Comparison of ENCODE assay signal across 16 mouse cellular contexts in genomic region chr3:87401321-87401720, GRCm38 (mm10). TPM values are rescaled to one million over a fixed set of nuclear protein-coding genes. Genes with fewer than 3 reads are reported as not detected.
A peak's percentile ranks its signal among the peaks of the same experiment; 100 is the strongest.
DNase-seq lines count a peak whose midpoint lies in the region; ATAC-seq and TF ChIP-seq lines count a peak whose summit lies in the region.
"Had no signal": no experiment of that assay in that cellular context is flagged by ENCODE, and none has a peak within 500 bp of the region (broad histone marks: within the 10 kb centered on the region; RNA-seq: fewer than 3 reads in every experiment).

No protein-coding gene starts in this region.

- H3K9me3 ChIP-seq in kidney, embryonic 16.5 days (ENCODE audit: low read length) = no peaks in the 10 kb centered on the region
- no peaks in the 10 kb centered on the region for H3K9me3 ChIP-seq in megakaryocyte, embryonic 14.5 days
- H3K9me3 ChIP-seq in midbrain, embryonic 14.5 days (ENCODE audit: control insufficient read depth, low read length) = no peaks in the 10 kb centered on the region

- ATAC-seq in kidney, embryonic 16.5 days (ENCODE audit: low FRiP score, low TSS enrichment) = no peak
- no peak for ATAC-seq in midbrain, embryonic 14.5 days (ENCODE audit: low FRiP score, low TSS enrichment)
- ATAC-seq: inflammation-experienced regulatory T-cells, adult 6 months had no signal

- no peak for DNase-seq in kidney, postnatal 25 days
- DNase-seq in thymus, adult 18-20 months = peak; percentile 15 to 35
- no peak for DNase-seq in frontal cortex, postnatal 10 days (ENCODE audit: low spot score in 2 of 2)
- DNase-seq in midbrain, embryonic 14.5 days = no peak
- no peak for DNase-seq in layer of hippocampus, adult 8-10 months (ENCODE audit: low spot score in 2 of 2)
- DNase-seq: cerebellum, postnatal 10 days; layer of hippocampus, postnatal 36 days; right cerebral cortex, postnatal 14 days had no signal

- H3K36me3 ChIP-seq in kidney, embryonic 16.5 days (ENCODE audit: insufficient read depth, low read length) = no peaks in the 10 kb centered on the region
- no peaks in the 10 kb centered on the region for H3K36me3 ChIP-seq in megakaryocyte, embryonic 14.5 days (replicated peaks; ENCODE audit: low read length)
- H3K36me3 ChIP-seq in midbrain, embryonic 14.5 days (ENCODE audit: control insufficient read depth, insufficient read depth, low read length) = no peaks in the 10 kb centered on the region

- no peak overlapping the region for H3K4me3 ChIP-seq in kidney, embryonic 16.5 days (ENCODE audit: low read length)
- H3K4me3 ChIP-seq in bone marrow macrophage, adult 2 months (ENCODE audit: insufficient read depth, low read length) = no peak overlapping the region
- H3K4me3 ChIP-seq in megakaryocyte, embryonic 14.5 days (replicated peaks) = peak overlapping the region; percentile 78
- H3K4me3 ChIP-seq in midbrain, embryonic 14.5 days (replicated peaks; ENCODE audit: low read depth, low read length) = no peak overlapping the region

- TF ChIP-seq POLR2A in bone marrow macrophage, adult 2 months (IDR thresholded peaks at IDR 0.05; ENCODE audit: borderline replicate concordance, low read depth, low read length) = no peak

- no peaks in the 10 kb centered on the region for H3K4me1 ChIP-seq in kidney, embryonic 16.5 days (ENCODE audit: insufficient read depth, low read length)
- H3K4me1 ChIP-seq in bone marrow macrophage, adult 2 months (ENCODE audit: control insufficient read depth, insufficient read depth, low read length) = peaks cover 30% of the 10 kb centered on the region
- H3K4me1 ChIP-seq in megakaryocyte, embryonic 14.5 days = peaks cover 4% of the 10 kb centered on the region; the same call in 1 of the 2 replicates
- H3K4me1 ChIP-seq in midbrain, embryonic 14.5 days (ENCODE audit: control insufficient read depth, insufficient read depth, low read length) = no peaks in the 10 kb centered on the region

- H3K9ac ChIP-seq in kidney, embryonic 16.5 days (replicated peaks; ENCODE audit: low read length) = no peak overlapping the region
- no peak overlapping the region for H3K9ac ChIP-seq in midbrain, embryonic 14.5 days (replicated peaks; ENCODE audit: low read length)

- no peak for TF ChIP-seq CTCF in bone marrow macrophage, adult 2 months (IDR thresholded peaks at IDR 0.05; ENCODE audit: low read depth, low read length)

- H3K27ac ChIP-seq in kidney, embryonic 16.5 days (ENCODE audit: low read length) = no peak overlapping the region
- H3K27ac ChIP-seq in bone marrow macrophage, adult 2 months (ENCODE audit: insufficient read depth, low read depth, low read length) = peak overlapping the region; percentile 95
- H3K27ac ChIP-seq in midbrain, embryonic 14.5 days (replicated peaks; ENCODE audit: low read depth, low read length) = no peak overlapping the region

- 0 out of 2 replicates have a peak overlapping the region, but pooled peaks have one; percentile 4 for H3K4me2 ChIP-seq in kidney, embryonic 16.5 days (replicated peaks; ENCODE audit: low read depth, low read length)
- H3K4me2 ChIP-seq in midbrain, embryonic 14.5 days (ENCODE audit: low read length) = no peak overlapping the region

- WGBS in kidney, embryonic 16.5 days = 45% methylated on average over 5 of the region's 5 CpGs
- 64% methylated on average over 5 of the region's 5 CpGs for WGBS in midbrain, embryonic 14.5 days

- H3K27me3 ChIP-seq in kidney, embryonic 16.5 days (ENCODE audit: insufficient read depth, low read length) = no peaks in the 10 kb centered on the region
- peaks cover 4% of the 10 kb centered on the region for H3K27me3 ChIP-seq in megakaryocyte, embryonic 14.5 days (replicated peaks)
- H3K27me3 ChIP-seq in midbrain, embryonic 14.5 days (ENCODE audit: control insufficient read depth, insufficient read depth, low read length) = no peaks in the 10 kb centered on the region

RNA-seq across cellular contexts. Expression of gene Fcrl1, which starts 25.1 kb away (rescaled TPM):
- polyA plus RNA-seq in kidney, embryonic 16.5 days (2015; fragmentation: Nextera tagmentation; extraction: Ambion mirVana) = 0.34 TPM in 1 of 2 replicates, not detected in the other
- 31.0 and 38.0 TPM in 2 replicates for polyA plus RNA-seq in bone marrow macrophage, adult 2 months (2012; ENCODE audit: insufficient read depth, insufficient read length, missing spikeins)
- not detected in 2 replicates for polyA plus RNA-seq in megakaryocyte, embryonic 14.5 days (2012; ENCODE audit: insufficient read depth, low replicate concordance)
- 0.13 TPM in 1 of 2 replicates, not detected in the other for polyA plus RNA-seq in midbrain, embryonic 14.5 days (2014; fragmentation: Nextera tagmentation; extraction: Ambion mirVana)
- total RNA-seq in layer of hippocampus, adult 8-10 months (2022) = under 1 TPM in 3 of 4 experiments, not detected in 1; 0.25 to 0.86 (median 0.45) TPM
- polyA plus RNA-seq: neural tube, embryonic 11.5 days had no signal

RNA-seq across cellular contexts. Expression of gene Fcrl5, which starts 34.3 kb away (rescaled TPM):
- polyA plus RNA-seq in kidney, embryonic 16.5 days (2015; fragmentation: Nextera tagmentation; extraction: Ambion mirVana) = not detected in 2 replicates
- 0.81 and 1.5 TPM in 2 replicates for polyA plus RNA-seq in bone marrow macrophage, adult 2 months (2012; ENCODE audit: insufficient read depth, insufficient read length, missing spikeins)
- not detected in 2 replicates for polyA plus RNA-seq in megakaryocyte, embryonic 14.5 days (2012; ENCODE audit: insufficient read depth, low replicate concordance)
- polyA plus RNA-seq in midbrain, embryonic 14.5 days (2014; fragmentation: Nextera tagmentation; extraction: Ambion mirVana) = not detected in 2 replicates
- under 1 TPM in 1 of 4 experiments, not detected in 3; 0.16 TPM for total RNA-seq in layer of hippocampus, adult 8-10 months (2022)
- total RNA-seq: adrenal gland, postnatal 4 days; layer of hippocampus, postnatal 36 days had no signal
- polyA plus RNA-seq: heart, embryonic 16.5 days; neural tube, embryonic 11.5 days; urinary bladder, adult 2 months had no signal

RNA-seq across cellular contexts. Expression of gene Cd5l, which starts 43.6 kb away (rescaled TPM):
- 0.31 and 0.59 TPM in 2 replicates for polyA plus RNA-seq in kidney, embryonic 16.5 days (2015; fragmentation: Nextera tagmentation; extraction: Ambion mirVana)
- polyA plus RNA-seq in bone marrow macrophage, adult 2 months (2012; ENCODE audit: insufficient read depth, insufficient read length, missing spikeins) = 111 and 124 TPM in 2 replicates
- 5.1 TPM in 1 of 2 replicates, not detected in the other for polyA plus RNA-seq in megakaryocyte, embryonic 14.5 days (2012; ENCODE audit: insufficient read depth, low replicate concordance)
- polyA plus RNA-seq in midbrain, embryonic 14.5 days (2014; fragmentation: Nextera tagmentation; extraction: Ambion mirVana) = not detected in 2 replicates
- under 1 TPM in 1 of 4 experiments, not detected in 3; 0.25 TPM for total RNA-seq in layer of hippocampus, adult 8-10 months (2022)
- total RNA-seq: layer of hippocampus, postnatal 36 days had no signal
- polyA plus RNA-seq: neural tube, embryonic 11.5 days had no signal

Comparison
In these comparisons a context has a peak if more than half of its experiments do, and no peak if none do; other contexts are left out.
1. DNase-seq: peak in thymus, adult 18-20 months (2 of 2); none in kidney, postnatal 25 days (0 of 2), frontal cortex, postnatal 10 days (0 of 2), midbrain, embryonic 14.5 days (single experiment) and layer of hippocampus, adult 8-10 months (0 of 2).
2. RNA of gene Fcrl1, which starts 25.1 kb away (polyA plus RNA-seq): 31.0 to 38.0 TPM in bone marrow macrophage, adult 2 months; 0.34 TPM in kidney, embryonic 16.5 days, 0.13 TPM in midbrain, embryonic 14.5 days and not detected in megakaryocyte, embryonic 14.5 days; every median in the first group is over 10 times any median in the second.
3. RNA of gene Cd5l, which starts 43.6 kb away (polyA plus RNA-seq): 111 to 124 TPM in bone marrow macrophage, adult 2 months; 5.1 TPM in megakaryocyte, embryonic 14.5 days, 0.31 to 0.59 TPM in kidney, embryonic 16.5 days and not detected in midbrain, embryonic 14.5 days; every median in the first group is over 10 times any median in the second.